Mouse (Mus musculus): ENCODE data around the gene Fxyd1. TPM values are rescaled to one million over a fixed set of nuclear protein-coding genes. Genes with fewer than 3 reads are reported as not detected.

The Fxyd1 gene
- polyA plus RNA-seq, 1 experiment from 2014 or later: 25.3 TPM

DNA sequence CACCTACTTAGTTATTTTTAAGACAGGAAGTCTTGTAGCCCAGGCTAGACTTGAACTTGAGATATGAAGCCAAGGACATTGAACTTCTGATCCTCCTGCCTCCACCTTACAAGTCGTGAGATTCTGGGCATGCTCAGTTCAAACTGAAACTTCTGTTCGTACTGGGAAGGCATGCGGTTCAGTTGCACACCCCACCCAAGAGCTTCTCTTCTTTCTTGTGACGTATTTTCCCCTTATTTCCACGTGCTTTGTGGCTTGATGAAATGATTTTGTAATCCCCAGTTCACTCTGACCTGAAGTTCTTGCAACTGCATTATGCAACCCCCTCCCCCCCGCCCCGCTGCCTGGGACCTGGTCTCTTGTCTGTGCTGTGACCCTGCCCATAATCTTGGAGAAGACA, 25.3 kb downstream of the Fxyd1 start:
- H3K27me3 ChIP-seq: no peaks in the 10 kb centered on the region
- H3K4me3 ChIP-seq: no peak overlapping the region
- no peak overlapping the region for H3K4me2 ChIP-seq (replicated peaks)
- no peak for ATAC-seq (ENCODE audit: low FRiP score)
- H3K36me3 ChIP-seq: no peaks in the 10 kb centered on the region
- H3K9me3 ChIP-seq (replicated peaks): no peaks in the 10 kb centered on the region
- 86% methylated on average over 7 of the region's 7 CpGs for WGBS
- no peak overlapping the region for H3K9ac ChIP-seq
- no peaks in the 10 kb centered on the region for H3K4me1 ChIP-seq
- H3K27ac ChIP-seq: no peak overlapping the region

DNA sequence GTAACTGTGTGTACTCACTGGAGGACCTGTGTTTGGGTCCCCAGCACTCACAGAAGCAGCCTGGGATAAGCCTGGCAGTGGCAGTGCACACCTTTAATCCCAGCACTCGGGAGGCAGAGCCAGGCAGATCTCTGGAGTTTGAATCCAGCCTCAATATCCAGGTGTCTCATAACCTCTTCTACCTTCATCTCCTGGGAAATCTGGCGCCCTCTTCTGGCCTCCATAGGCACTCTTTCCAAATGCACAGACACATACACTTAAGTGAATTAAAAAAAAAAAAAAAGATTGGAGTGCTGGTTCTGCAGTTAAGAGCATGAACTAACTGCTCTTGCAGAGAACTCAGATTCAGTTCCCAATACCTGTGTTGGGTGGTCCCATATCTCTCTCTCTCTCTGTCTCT, 26.3 kb downstream of the Fxyd1 start:
- H3K4me3 ChIP-seq: no peak overlapping the region
- H3K27me3 ChIP-seq: no peaks in the 10 kb centered on the region
- H3K27ac ChIP-seq: no peak overlapping the region
- no peak overlapping the region for H3K4me2 ChIP-seq (replicated peaks)
- H3K36me3 ChIP-seq: no peaks in the 10 kb centered on the region
- WGBS: 69% methylated on average over 2 of the region's 2 CpGs
- H3K9ac ChIP-seq: no peak overlapping the region
- ATAC-seq (ENCODE audit: low FRiP score): no peak
- H3K4me1 ChIP-seq: no peaks in the 10 kb centered on the region
- no peaks in the 10 kb centered on the region for H3K9me3 ChIP-seq (replicated peaks)

DNA sequence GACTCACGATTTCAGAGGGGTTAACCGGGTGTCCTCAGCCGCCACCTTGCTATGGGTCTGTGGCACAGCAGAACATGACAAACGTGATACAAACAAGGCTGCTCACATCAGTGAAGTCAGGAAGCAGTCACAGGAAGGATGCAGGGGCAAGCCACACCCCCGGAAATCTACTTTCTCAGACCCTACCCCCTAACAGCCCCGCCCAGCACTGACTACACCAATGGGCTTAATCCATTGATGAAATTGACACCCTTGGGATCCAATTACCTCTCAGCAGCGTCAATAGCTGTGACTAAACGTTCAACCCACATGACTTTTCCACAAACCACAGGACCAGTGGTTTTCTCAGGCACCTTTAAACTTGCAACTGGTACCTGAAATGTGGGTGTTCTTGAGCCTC, 28.4 kb downstream of the Fxyd1 start:
- no peak overlapping the region for H3K9ac ChIP-seq
- 80% methylated on average over 8 of the region's 8 CpGs for WGBS

DNA sequence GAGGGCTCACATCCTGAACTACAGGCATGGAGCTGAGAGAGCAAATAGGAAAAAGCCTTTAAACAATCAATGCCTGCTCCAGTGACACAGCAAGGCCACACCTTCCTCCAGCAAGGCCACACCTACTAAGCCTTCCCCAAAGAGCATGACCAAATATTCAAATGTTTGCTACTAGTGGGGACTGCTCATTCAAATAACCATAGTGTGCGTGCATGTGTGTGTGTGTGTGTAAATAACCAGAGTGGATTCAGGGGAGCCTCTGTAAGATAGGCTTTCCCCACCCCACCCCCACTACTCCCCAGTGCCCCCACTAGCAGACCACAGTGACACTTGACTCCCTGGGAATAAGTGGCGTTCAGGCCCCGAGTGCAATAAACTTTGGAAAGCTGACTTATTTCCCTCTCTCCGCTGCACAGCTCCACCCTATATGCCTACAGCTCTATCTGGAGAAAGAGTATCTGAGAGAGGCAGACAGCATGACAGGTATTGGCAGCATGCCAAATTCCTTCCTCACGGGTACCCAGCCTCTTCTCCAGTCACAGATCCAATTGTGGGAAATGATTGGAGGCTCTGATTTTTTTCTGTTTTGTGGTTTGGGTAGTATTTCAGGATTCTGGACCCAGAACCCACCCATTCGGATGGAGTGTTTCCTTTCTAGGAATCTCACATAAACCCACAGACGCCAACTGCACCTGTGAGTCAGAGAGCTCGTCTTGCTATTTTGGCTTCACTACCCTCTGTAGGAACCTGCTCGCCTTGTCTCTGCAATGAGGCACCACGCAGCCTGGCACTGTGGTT, 39.7 kb downstream of the Fxyd1 start:
- ATAC-seq (ENCODE audit: low FRiP score): peak; percentile 26; the same call in 1 of the 2 replicates
- H3K27ac ChIP-seq: no peak overlapping the region

More for the DNA sequence above, 28.4 kb downstream of the Fxyd1 start:
- no peak for ATAC-seq (ENCODE audit: low FRiP score)
- H3K4me3 ChIP-seq: no peak overlapping the region
- H3K27me3 ChIP-seq: no peaks in the 10 kb centered on the region
- no peak overlapping the region for H3K4me2 ChIP-seq (replicated peaks)
- H3K4me1 ChIP-seq: no peaks in the 10 kb centered on the region
- no peak overlapping the region for H3K27ac ChIP-seq
- H3K9me3 ChIP-seq (replicated peaks): no peaks in the 10 kb centered on the region
- H3K36me3 ChIP-seq: no peaks in the 10 kb centered on the region

DNA sequence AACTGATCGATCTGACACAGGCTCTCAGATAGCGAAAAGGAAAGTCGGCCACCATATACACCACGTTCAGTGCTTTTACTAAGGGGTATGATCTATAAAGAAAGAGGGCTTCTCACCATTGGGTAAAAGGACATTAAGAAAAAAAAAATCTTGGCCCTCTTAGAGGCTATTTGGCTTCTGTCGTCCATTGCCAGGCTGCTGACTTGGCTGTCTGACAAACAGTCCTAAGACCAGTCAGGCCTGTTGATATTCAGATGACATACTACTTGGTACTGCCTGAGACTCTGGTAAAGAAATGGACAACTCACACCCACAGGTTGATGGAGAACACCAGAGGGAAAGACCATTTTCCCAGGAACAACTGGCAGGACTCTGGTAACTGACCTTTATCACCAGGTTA, 44.0 kb downstream of the Fxyd1 start:
- Histone ChIP-seq H3K27ac (no peak overlapping the region), H3K4me2 (replicated peaks) (no peak overlapping the region), H3K36me3 (no peaks in the 10 kb centered on the region), H3K9me3 (replicated peaks) (no peaks in the 10 kb centered on the region), H3K4me1 (peaks cover 12% of the 10 kb centered on the region), H3K9ac (no peak overlapping the region), H3K4me3 (no peak overlapping the region), H3K27me3 (no peaks in the 10 kb centered on the region)
- 89% methylated on average over 5 of the region's 5 CpGs for WGBS
- no peak for ATAC-seq (ENCODE audit: low FRiP score)

More for the DNA sequence above, 39.7 kb downstream of the Fxyd1 start:
- H3K36me3 ChIP-seq: no peaks in the 10 kb centered on the region
- no peak overlapping the region for H3K9ac ChIP-seq
- WGBS: 54% methylated on average over 10 of the region's 10 CpGs
- H3K9me3 ChIP-seq (replicated peaks): no peaks in the 10 kb centered on the region
- peaks cover 12% of the 10 kb centered on the region for H3K4me1 ChIP-seq
- H3K4me2 ChIP-seq (replicated peaks): no peak overlapping the region
- no peaks in the 10 kb centered on the region for H3K27me3 ChIP-seq
- no peak overlapping the region for H3K4me3 ChIP-seq

DNA sequence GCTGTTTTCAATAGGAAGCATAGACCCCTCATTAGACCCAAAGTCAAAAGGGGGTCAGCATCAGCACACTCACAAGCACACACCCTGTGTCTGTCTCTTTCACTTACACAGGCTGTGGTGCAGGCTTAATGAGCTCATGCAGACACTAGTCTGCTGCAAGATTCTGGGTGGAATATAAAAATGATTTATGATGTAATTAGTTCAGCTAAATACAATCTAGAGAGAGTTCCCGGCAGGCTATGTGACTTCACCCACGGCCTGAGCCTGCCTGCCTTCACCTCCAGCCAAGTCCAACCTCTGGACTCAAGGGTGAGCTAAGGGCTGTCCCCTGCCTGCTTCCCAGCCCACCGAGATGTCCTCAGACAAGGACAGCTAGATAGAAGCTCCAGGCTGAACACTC, 48.1 kb downstream of the Fxyd1 start:
- H3K27ac ChIP-seq: no peak overlapping the region

DNA sequence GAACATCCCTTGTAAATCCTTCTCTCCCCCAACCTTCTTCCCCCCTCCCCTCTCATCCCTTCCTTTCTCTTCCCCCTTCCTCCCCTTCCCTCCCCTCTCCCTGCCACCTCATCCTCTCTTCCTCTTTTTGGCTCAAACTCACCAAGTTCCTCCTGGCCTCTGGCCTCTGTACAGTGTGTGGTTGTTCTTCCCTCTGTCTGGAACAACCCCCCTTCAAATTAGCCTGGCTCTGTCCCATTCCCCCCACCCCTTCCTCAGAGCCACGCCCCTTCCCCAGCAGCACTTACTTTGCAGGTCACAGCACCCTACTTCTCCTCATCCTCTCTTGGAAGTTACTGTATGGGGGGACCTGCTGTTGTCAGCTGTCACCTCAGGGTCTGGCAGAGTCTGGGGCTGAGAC, 48.8 kb downstream of the Fxyd1 start:
- no peak for ATAC-seq (ENCODE audit: low FRiP score)
- no peaks in the 10 kb centered on the region for H3K9me3 ChIP-seq (replicated peaks)
- no peaks in the 10 kb centered on the region for H3K4me1 ChIP-seq
- no peak overlapping the region for H3K9ac ChIP-seq
- no peaks in the 10 kb centered on the region for H3K27me3 ChIP-seq
- H3K4me2 ChIP-seq (replicated peaks): no peak overlapping the region
- H3K27ac ChIP-seq: no peak overlapping the region
- WGBS: 50% methylated on average over 1 of the region's 1 CpGs
- H3K36me3 ChIP-seq: no peaks in the 10 kb centered on the region
- H3K4me3 ChIP-seq: no peak overlapping the region

More for the DNA sequence above, 48.1 kb downstream of the Fxyd1 start:
- no peaks in the 10 kb centered on the region for H3K36me3 ChIP-seq
- H3K4me2 ChIP-seq (replicated peaks): no peak overlapping the region
- no peaks in the 10 kb centered on the region for H3K27me3 ChIP-seq
- ATAC-seq (ENCODE audit: low FRiP score): no peak
- H3K9me3 ChIP-seq (replicated peaks): no peaks in the 10 kb centered on the region
- no peak overlapping the region for H3K4me3 ChIP-seq
- no peaks in the 10 kb centered on the region for H3K4me1 ChIP-seq
- H3K9ac ChIP-seq: no peak overlapping the region
- 74% methylated on average over 3 of the region's 3 CpGs for WGBS

DNA sequence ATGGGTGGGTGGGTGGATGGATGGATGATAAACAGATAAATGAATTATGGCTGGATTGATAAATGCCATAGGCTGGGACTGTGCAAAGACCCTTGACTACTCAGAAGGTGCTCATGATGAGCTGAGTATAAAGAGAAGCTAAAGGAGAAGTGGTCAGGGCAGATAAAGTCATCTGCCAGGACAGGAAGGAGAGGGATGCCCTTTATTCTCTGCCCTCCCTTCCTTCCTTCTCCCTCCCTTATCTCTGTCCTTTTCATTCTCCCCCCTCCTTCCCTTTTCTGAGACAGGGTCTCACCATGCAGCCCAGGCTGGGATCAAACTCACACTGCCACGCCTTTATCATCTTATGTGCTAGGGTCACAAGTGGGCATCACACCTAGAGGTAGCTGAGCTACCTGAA, 49.2 kb downstream of the Fxyd1 start:
- ATAC-seq (ENCODE audit: low FRiP score): no peak
- H3K27ac ChIP-seq: no peak overlapping the region
- 70% methylated on average over 1 of the region's 1 CpGs for WGBS
- no peak overlapping the region for H3K9ac ChIP-seq
- no peak overlapping the region for H3K4me3 ChIP-seq
- H3K27me3 ChIP-seq: no peaks in the 10 kb centered on the region
- no peak overlapping the region for H3K4me2 ChIP-seq (replicated peaks)
- no peaks in the 10 kb centered on the region for H3K36me3 ChIP-seq
- H3K4me1 ChIP-seq: no peaks in the 10 kb centered on the region
- H3K9me3 ChIP-seq (replicated peaks): no peaks in the 10 kb centered on the region

DNA sequence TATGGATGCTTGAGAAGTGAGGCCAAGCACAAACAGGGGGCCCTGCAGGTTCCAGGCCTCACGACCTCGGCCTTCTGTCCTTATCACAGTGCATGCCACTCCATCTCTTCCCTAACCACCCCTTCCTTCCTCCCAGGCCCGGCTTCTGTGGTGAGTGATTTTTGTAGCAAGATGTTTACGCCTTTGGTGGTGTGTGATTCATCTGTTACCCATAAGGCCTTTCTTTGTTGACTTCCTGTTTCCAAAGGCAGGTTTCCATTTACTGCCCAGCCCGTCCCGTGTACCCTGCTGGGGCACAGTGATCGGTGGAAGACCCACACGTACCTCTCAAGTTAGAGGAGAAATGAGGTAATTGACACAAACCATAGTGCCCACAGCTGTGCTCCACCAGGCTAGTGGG, 54.3 kb downstream of the Fxyd1 start:
- Histone ChIP-seq H3K36me3 (no peaks in the 10 kb centered on the region), H3K4me1 (peaks cover 9% of the 10 kb centered on the region; the same call in 1 of the 2 replicates), H3K4me3 (no peak overlapping the region), H3K27me3 (no peaks in the 10 kb centered on the region), H3K9ac (no peak overlapping the region), H3K9me3 (replicated peaks) (no peaks in the 10 kb centered on the region), H3K4me2 (replicated peaks) (no peak overlapping the region), H3K27ac (no peak overlapping the region)
- WGBS: 74% methylated on average over 8 of the region's 8 CpGs
- no peak for ATAC-seq (ENCODE audit: low FRiP score)

Small RNA genes lying within 50 kb of the gene (microRNA-seq; reads per million reads assigned to microRNA genes)
- not detected for gene Mir7050

Other genes with a start within 250 kb of the Fxyd1 start
- gene Ffar2, start 233.4 kb downstream of the Fxyd1 start, polyA plus RNA-seq (2016; fragmentation: Nextera tagmentation; extraction: Ambion mirVana): not detected in 2 replicates
- gene Ffar3, start 201.0 kb downstream of the Fxyd1 start, polyA plus RNA-seq (2016; fragmentation: Nextera tagmentation; extraction: Ambion mirVana): not detected in 2 replicates
- not detected in 2 replicates for gene Ffar1, start 195.6 kb downstream of the Fxyd1 start, polyA plus RNA-seq (2016; fragmentation: Nextera tagmentation; extraction: Ambion mirVana)
- not detected in 2 replicates for gene Cd22, start 176.9 kb downstream of the Fxyd1 start, polyA plus RNA-seq (2016; fragmentation: Nextera tagmentation; extraction: Ambion mirVana)
- 0.56 and 0.61 TPM in 2 replicates for gene Mag, start 142.3 kb downstream of the Fxyd1 start, polyA plus RNA-seq (2016; fragmentation: Nextera tagmentation; extraction: Ambion mirVana)
- not detected in 2 replicates for gene Hamp2, start 132.5 kb downstream of the Fxyd1 start, polyA plus RNA-seq (2016; fragmentation: Nextera tagmentation; extraction: Ambion mirVana)
- not detected in 2 replicates for gene Hamp, start 113.2 kb downstream of the Fxyd1 start, polyA plus RNA-seq (2016; fragmentation: Nextera tagmentation; extraction: Ambion mirVana)
- gene Usf2, start 100.4 kb downstream of the Fxyd1 start, polyA plus RNA-seq (2016; fragmentation: Nextera tagmentation; extraction: Ambion mirVana): 29.7 and 32.7 TPM in 2 replicates
- gene Lsr, start 83.7 kb downstream of the Fxyd1 start, polyA plus RNA-seq (2016; fragmentation: Nextera tagmentation; extraction: Ambion mirVana): 16.6 and 20.2 TPM in 2 replicates
- gene Fam187b, start 83.4 kb downstream of the Fxyd1 start, polyA plus RNA-seq (2016; fragmentation: Nextera tagmentation; extraction: Ambion mirVana): 0.89 and 1.4 TPM in 2 replicates
- gene Fxyd5, start 14.7 kb downstream of the Fxyd1 start, polyA plus RNA-seq (2016; fragmentation: Nextera tagmentation; extraction: Ambion mirVana): 9.6 and 10.4 TPM in 2 replicates
- 26.3 and 29.8 TPM in 2 replicates for gene Fxyd7, start 5.7 kb downstream of the Fxyd1 start, polyA plus RNA-seq (2016; fragmentation: Nextera tagmentation; extraction: Ambion mirVana)
- gene Lgi4, start 2.1 kb upstream of the Fxyd1 start, polyA plus RNA-seq (2016; fragmentation: Nextera tagmentation; extraction: Ambion mirVana): 2.1 TPM in 2 replicates
- gene Fxyd3, start 19.5 kb upstream of the Fxyd1 start, polyA plus RNA-seq (2016; fragmentation: Nextera tagmentation; extraction: Ambion mirVana): 5.5 and 12.3 TPM in 2 replicates
- gene Hpn, start 58.1 kb upstream of the Fxyd1 start, polyA plus RNA-seq (2016; fragmentation: Nextera tagmentation; extraction: Ambion mirVana): 2.3 and 2.7 TPM in 2 replicates
- gene Scn1b, start 69.8 kb upstream of the Fxyd1 start, polyA plus RNA-seq (2016; fragmentation: Nextera tagmentation; extraction: Ambion mirVana): 2.7 and 3.8 TPM in 2 replicates
- 185 and 202 TPM in 2 replicates for gene Gramd1a, start 98.7 kb upstream of the Fxyd1 start, polyA plus RNA-seq (2016; fragmentation: Nextera tagmentation; extraction: Ambion mirVana)
- not detected in 2 replicates for gene Scgb2b2, start 233.3 kb upstream of the Fxyd1 start, polyA plus RNA-seq (2016; fragmentation: Nextera tagmentation; extraction: Ambion mirVana)
- not detected in 2 replicates for gene Scgb1b2, start 234.6 kb upstream of the Fxyd1 start, polyA plus RNA-seq (2016; fragmentation: Nextera tagmentation; extraction: Ambion mirVana)